Mouse (Mus musculus): ENCODE measurements around the gene Myog. TPM values are rescaled to one million over a fixed set of nuclear protein-coding genes. Genes with fewer than 3 reads are reported as not detected.
"Not testable (repeated sequence)": the region's sequence is repeated elsewhere in the genome, so short reads cannot be mapped to it uniquely, and the experiment has no call there.

Myog gene
- total RNA-seq (2021): not detected
- long read RNA-seq, experiment 1: 0 reads
- long read RNA-seq, experiment 2: 0 reads

DNA sequence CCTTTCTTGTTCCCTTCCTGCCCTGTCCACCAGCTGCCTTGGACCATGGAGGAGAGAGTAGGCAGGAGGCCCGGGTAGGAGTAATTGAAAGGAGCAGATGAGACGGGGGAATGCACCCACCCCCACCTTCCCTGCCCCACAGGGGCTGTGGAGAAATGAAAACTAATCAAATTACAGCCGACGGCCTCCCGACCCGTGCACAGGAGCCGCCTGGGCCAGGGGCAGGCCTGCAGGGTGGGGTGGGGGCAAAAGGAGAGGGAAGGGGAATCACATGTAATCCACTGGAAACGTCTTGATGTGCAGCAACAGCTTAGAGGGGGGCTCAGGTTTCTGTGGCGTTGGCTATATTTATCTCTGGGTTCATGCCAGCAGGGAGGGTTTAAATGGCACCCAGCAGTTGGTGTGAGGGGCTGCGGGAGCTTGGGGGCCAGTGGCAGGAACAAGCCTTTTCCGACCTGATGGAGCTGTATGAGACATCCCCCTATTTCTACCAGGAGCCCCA lies at the start of gene Myog:
Gene Myog (plus strand): TSS at position 392 of the 502 bp plus-strand sequence.
- no peak for DNase-seq (ENCODE audit: low spot score in 2 of 2)

DNA sequence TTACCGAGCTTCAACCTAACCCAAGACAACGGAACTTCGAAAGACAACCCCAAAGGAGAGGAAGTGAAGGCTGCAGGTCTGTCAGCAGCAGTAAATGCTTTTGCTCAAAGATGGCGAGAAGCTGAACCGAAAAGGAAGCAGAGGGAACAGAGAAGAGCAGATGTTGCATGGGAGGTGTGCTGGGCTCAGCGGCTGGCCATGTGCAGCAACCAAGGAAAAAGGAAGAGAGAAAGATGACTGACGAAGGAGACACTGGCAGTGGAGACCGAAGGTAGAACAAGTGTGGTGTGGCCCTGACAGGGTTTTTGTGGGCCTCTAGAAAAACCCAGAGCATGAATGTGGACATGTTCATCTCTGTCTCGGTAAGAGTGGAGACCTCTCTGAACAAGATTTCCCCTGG lies 49.1 kb upstream of the Myog start:
- DNase-seq (ENCODE audit: low spot score in 2 of 2): no peak

DNA sequence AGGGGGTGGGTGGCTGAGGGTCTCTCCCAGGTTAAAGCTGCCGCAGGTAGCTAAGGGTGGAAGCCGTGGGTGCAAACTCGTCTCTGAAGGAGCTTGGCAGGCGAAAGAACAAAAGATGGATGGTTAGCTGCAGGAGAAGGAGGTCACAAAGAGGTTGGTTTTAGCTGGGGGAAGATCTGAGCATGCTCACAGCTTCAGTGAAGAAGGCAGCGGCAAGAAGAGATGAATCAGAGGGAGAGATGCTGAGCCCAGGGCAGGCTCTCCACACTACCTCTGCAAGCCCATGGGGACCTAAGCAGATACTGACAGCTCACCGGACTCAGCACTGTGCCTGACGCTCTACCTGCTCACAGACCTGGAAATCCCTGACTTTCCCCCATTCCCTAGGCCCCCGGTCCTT lies 48.5 kb upstream of the Myog start:
- no peak for DNase-seq (ENCODE audit: low spot score in 2 of 2)

DNA sequence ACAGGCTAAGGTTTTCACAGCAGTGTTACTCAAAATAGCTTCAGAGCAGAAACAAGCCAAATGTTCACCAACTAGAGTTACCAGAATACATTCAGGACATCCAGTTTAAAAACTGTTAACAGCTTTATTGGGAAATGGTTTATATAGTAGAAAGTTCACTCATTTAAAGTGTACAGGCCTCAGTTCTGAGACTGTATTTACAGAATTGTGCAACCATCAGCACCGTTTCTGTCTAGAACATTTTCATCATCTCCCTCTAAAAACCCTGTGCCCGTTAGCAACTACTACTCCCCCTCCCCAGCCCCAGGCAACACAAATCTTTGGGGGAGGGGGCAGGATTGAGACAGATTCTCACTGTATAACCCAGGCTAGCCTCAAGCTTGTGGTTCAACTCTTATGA lies 47.5 kb upstream of the Myog start:
- DNase-seq (ENCODE audit: low spot score in 2 of 2): no peak

DNA sequence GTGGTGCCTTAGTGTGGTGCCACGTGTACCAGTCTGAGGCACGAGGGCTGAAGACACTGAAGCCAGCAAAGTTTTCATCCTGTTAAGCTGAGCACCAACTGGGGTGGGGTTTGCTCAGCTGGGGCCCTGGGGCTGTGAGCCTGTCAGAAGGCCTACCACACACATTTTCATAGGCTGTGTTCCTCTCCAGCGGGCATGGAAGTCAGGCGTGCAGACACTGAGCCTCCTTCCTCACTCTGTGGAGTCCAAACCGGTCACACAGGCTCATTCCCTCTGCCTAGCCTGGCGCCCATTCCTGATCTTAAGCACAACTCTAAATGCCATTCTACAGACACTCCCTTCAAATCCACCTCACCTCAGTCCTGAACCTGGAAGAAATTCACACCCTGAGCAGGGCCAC lies 46.3 kb upstream of the Myog start:
- no peak for DNase-seq (ENCODE audit: low spot score in 2 of 2)

DNA sequence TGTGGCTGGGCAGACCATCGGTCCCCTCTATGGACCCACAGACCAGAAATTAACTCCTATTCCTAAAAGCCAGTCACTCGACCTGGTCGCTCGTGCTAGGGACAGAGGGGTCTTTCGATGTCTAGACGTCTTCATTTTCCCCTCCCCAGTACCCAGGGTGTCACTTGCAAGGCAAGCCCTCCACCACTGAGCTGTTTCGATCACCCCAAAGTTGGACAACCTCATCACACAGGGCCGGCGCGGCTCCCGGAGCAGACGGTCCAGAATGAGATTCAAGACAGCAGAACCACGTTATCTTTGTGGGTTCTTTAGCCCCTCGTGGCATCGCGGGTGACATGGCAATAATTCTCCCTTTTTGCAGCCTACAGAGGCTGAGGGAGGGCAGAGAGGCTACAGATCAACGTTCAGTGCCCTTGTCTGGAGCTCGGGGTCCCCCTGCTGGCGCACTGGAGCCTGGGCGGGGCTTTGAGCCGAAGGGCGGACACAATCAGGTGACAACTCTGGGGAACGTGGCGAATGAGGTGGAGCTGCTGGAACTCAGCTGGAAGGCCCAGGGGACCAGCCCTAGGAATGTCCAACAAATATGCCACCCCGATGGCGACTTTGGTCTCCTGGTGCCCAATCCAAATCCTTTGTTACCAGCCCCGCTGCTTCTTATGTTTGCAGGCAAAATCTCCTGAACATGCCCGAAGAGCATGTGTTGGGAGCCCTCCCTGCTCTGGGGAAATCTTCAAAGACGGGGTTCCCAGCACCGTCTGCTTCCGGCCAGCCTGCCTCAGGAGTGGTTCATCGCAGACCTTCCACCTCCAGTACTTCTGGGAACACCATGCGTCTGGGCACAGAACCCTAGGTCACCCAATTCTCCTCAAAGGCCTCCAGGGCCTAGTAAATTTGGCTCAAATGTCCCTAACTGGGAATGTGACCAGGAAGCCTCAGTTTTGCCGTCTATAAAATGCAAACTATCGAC lies 45.6 kb upstream of the Myog start:
- peak; percentile 90 to 91 for DNase-seq (ENCODE audit: low spot score in 2 of 2)

DNA sequence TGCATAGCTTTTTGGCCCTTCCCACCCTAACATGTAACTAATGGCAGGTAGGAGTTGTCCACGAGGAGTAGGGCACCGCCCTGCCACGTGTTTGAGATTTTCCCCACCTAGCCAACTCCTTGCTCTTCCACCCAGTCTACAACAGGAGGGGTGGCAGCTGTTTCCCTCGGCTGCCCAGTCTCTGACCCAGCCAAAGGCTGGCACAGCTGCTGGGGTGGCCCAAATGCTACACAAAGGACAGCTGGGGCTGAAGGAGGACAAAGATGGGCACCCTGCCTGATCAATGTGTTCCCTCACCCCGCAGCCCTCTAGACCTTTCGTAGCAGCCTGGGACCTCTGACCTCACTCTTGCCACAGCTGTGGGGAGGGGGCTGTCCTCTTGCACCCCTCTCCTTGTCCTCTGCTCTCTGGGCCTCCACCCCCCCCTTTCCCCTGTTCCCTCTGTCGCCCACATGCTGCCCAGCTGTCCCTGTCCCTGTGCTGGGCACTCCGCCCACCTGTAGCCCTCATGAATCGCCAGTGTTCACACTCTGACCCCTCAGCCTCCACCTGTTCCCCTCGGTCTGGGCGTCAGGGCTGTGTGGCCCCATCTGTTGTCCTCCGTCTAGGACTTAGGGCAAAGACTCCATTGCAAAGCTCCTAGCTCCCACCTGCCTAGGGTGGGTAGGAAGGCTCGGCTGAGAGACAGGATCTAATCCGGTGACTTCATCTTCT lies 44.6 kb upstream of the Myog start:
- DNase-seq (ENCODE audit: low spot score in 2 of 2): no peak

DNA sequence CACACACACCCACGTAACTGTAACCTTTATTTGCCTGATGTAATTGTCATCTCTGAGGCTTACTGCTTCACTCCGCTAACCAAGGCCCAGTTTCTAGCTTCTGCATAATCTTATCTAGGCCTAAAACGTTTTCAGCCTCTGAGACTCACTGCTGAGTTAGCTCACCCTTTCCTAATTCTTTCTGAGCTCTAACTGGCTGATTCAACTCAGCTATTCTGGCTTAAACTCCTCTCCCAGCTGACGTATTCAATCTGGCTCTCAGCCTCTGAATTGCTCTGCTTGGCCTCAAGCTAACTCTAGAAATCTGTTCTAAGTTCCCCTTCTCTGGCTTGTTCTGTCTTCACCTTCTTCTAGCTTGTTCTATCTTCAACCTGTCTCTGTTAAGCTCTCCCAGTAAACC lies 43.2 kb upstream of the Myog start:
- DNase-seq (ENCODE audit: low spot score in 2 of 2): peak in 1 of 2 experiments; percentile 43

DNA sequence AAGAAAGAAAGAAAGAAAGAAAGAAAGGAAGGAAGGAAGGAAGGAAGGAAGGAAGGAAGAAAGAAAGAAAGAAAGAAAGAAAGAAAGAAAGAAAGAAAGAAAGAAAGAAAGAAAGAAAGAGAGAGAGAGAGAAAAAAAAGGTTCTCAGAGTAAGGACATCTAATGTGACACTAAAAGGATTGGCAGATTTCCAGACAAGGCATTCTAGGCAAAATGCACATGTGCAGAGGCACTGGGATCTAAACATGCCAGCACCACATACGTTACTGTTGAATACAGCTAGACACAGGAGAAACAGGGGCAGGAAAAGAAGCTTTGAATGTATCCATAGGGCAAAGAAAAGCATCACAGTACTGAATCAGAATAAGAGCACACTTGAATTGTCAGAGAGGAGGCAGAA lies 40.1 kb upstream of the Myog start:
- not testable (repeated sequence) for DNase-seq (ENCODE audit: low spot score in 2 of 2)

DNA sequence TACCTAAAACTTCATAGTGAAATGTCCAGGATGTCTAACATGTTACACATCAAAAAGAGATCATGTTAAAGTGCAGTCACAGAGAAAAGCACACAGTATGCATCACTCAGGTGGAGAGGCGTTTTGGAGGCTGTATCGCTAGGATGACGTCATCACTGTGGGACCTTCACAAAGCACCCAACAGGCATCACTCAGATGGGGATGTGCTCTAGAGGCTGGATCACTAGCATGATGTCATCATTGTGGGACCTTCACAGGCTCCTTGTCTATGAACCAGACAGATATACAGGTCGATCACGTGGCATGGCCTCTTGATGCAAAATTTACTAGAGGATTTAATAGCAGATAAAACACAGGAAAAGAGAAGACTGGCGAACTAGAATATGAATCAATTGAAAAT lies 25.4 kb upstream of the Myog start:
- no peak for DNase-seq (ENCODE audit: low spot score in 2 of 2)

DNA sequence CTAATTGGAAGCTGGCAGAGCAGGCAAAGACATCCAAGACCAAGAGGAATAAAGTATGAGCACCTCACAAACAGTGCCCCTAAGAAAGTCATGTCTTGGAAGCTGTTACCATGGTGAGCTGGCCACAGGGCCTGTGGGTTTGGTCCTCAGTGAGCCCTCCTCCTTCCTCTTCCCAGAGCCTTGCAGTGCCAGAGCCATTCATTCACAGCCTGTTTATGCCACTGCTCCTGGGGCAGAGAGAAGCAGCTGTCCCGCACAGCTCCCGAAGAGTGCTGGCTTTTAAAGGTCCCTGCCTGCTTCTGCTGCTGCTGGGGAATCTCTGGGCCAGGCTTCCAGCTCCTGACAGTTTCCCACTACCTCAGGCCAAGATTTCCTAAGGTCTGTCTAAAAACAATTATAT lies 24.0 kb upstream of the Myog start:
- no peak for DNase-seq (ENCODE audit: low spot score in 2 of 2)

DNA sequence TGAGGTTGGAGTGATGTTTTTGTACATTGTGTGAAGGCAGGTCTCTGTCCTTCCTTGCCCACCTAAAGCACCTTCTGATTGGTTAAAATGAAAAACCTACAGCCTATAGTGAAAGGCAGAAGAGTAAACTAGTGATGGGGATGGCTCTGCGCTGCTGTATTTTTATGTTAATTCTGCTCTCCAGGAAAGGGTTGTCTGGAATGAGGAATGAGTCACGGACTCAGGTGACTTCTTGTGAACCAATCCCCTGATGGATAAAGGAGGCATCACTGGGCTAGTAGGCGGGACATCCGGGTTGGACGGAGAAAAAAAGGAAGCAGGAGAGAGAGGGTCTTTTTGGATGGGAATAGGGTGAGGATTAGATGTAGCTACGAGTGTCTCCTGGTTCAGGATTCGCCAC lies 19.8 kb upstream of the Myog start:
- no peak for DNase-seq (ENCODE audit: low spot score in 2 of 2)

DNA sequence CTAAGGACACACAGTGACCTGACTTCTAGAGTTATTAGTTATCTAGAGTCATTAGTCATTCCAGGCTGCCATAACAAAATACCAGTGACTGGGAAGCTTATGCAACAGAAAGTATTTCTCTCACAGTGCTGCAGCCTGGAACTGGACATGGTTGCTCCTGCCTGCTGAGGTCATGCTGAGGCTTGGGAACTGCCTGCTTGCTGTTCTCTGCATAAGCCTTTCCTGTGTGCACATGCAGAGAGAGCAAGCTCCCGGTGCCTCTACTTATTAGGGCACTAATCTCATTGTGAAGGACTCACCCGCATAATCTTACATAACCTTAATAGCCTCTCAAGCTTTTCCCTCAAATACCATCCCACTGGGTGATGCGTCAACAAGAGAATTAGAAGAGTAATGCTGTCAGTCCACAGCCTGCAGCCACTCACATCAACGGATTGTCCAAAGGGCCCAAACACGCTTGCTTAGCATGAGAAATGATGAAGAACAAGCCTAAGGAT lies 17.0 kb upstream of the Myog start:
- no peak for DNase-seq (ENCODE audit: low spot score in 2 of 2)

DNA sequence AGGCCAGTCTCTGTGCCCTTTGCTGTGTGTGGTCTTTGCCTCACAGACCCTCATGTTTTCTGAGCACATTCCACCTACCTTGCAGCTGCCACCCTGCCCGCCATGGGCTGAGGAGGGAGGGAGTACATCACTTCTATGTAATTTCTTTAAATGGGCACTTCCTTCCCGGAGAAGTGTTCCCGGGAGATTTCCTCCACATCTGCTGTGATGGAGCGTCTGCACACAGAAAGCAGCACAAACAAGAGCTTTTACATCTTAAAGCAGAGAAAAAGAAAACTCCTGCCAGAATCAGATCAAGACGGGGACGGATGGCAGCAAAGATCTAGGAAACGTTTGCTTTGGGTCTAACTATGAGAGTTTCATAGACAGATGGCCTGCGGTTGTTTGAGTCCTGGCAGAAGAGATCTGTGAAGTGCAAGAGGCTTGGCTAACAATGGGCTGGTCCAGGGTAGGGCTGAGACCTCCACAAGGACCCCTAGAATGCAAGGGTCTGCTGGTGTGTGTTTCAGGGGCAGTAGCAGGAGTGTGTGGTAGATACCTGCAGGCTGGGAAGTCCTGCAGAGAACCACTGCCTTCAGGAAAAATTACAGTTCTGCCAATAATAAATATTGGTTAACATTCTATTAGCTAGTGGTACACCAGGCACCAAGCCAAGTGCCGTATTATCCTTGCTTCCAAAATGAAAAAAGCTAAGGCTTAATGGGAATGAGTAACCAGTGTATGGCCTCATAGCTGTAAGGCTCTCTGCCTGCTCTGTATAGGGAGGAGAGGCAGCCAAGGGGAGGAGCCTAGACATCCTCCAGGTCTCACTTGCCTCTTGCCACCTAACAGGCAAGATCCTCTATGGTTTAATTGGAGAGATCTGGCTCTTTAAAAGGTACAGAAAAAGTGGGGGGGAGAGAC lies 16.0 kb upstream of the Myog start:
- peak; percentile 32 to 48 for DNase-seq (ENCODE audit: low spot score in 2 of 2)

DNA sequence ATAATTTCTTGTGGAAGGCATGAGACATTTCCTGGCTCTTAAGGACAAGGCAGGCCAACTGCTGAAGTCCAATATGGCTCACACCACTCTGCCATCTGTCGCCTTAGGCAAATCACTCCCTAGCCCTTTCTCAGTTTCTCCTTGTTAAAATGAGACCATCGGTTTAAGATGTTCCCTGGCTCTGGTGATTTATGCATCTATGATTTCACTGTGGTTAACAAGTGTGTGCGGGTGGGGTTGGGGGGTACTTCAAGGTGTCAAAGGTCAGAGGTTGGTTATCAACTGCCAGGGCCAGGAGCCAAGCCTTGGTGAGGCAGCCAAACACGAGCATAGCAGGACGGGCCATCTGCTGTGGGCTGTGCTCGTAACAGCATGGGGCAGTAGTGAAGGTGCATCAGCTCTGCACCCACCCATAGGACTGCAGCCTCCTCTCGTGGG lies 15.3 kb upstream of the Myog start:
- no peak for DNase-seq (ENCODE audit: low spot score in 2 of 2)

DNA sequence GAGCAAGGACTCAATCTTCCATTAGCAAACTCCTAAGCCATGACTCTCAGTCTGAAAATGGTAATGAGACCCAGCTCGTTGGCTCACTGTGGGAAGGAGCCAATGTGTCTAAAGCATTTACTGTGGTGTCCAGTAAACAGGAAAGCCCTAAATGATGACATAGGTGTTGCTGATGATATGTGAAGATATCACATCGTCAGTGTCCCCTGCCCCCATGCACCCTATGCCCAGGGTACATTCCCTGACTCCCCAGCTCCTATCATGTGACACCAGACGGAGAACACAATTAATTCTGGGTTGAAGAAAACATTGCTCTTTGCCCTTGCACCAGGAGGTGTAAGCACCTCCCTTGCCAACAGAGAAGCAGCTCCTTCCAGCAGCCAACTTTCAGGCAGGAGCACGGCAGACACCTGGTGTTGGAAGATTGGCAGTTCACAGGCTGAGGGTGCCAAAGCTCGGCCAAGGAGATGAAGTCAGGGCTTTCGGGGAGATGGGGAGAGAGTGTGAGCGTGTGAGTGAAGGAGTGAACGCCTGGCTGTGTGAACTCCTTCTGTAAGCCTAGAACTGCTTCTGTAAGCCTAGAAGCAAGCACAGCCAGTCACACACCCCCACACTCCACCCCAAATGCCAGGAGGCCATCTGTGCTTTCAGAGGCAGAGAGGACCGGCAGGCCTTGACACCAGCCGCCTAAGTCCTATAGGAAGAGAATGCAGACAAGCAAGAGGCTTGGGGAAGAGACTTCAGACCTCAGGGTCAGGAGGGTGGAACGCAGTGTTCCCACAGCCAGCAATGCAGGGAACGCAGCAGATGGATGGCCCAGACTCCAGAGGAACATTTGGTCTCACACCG lies 13.9 kb upstream of the Myog start:
- DNase-seq (ENCODE audit: low spot score in 2 of 2): peak; percentile 43 to 66

DNA sequence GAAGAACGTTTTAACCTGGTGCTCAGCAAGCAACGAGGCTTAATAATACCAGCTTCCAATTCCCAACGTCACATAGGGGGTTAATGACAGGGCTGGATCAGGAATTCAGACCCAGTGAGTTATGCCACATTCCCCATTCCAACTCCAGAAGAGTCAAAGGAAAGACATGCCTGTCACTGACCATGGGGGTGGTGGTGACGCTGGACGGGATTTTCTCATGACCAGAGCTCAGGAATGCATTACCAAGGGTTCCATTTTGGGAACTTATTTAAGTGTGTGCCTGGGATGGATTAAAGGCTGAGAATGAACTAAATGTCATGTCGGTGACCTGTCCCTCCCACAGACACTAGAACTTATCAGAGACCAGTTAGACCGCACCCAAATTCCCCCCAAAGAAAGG lies 13.0 kb upstream of the Myog start:
- no peak for DNase-seq (ENCODE audit: low spot score in 2 of 2)

DNA sequence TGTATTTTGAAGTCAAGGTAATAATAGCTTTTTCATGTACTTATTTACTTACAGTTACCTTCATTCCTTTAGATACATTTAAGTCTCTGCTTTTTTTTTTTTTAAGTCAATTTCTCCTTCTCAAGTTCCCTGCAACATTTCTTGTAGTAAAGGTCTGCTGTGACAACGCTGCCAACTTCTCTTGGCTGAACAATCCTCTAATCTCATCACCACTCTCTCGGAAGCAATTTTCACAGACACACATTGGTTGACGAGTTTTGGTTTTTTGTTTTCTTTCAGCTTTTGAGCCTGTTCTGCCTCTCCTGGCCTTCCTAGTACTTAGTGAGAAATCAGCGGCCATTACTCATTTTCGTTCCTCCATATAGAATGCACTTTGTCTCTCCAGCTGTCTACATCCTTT lies 9.6 kb upstream of the Myog start:
- no peak for DNase-seq (ENCODE audit: low spot score in 2 of 2)

DNA sequence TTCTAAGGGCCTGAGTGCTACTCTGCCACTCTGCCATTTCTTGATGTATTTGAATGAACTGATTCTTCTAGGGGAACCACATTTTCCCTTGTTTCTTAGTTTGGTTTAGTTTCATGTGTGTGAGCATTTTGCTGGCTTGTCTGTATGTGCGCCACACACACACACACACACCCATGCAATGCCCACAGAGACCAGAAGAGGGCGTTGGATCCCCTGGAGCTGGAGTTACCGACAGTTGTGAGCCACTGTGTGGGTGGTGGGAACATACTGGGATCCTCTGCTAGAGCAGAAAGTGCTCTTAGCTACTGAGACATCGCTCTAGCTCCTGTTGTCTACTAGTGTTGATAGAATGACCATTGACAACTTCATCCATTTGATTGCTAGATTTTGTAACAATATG lies 8.2 kb upstream of the Myog start:
- no peak for DNase-seq (ENCODE audit: low spot score in 2 of 2)

DNA sequence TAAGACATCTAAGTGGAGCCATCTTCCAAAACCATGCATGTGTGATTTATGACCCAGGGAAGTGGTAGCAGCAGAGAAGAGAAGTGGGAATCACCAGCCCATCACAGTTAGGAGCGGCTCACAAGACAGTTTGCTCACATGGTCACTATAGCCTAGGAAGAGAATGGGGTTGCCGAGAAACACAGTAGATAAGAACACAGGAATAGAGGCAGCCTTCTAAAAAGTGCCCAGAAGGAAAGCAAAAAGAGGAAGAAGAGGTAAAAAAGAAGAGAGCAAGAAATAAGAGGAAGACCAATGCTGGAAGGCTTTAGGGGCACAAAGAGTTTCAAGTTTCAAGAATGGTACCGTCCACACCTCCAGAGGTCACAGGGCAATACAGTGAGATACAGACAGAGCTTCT lies 7.4 kb upstream of the Myog start:
- DNase-seq (ENCODE audit: low spot score in 2 of 2): no peak
